Mouse (Mus musculus) limb, embryonic 11.5 days (tissue): ENCODE data around the gene Fhl4. TPM values are rescaled to one million over a fixed set of nuclear protein-coding genes. Genes with fewer than 3 reads are reported as not detected.

Experiments used
- ATAC-seq: fragments of 200-750 bp; cut with Nextera tagmentation; 2 replicates; pipeline ENCODE4 v1.8.0; 2017; ENCODE audit warnings: low read depth; ENCODE audit not compliant: insufficient number of reproducible peaks, low FRiP score, low TSS enrichment
- DNase-seq: peaks from one replicate; pipeline ENCODE4 v3.0.0-alpha.2; 2015; ENCODE audit warnings: low spot score
- H3K27ac ChIP-seq: fragments of 300-500 bp; sonication (generic); replicated peaks from 2 replicates; pipeline ENCODE4 v1.5.1; 2014; ENCODE audit warnings: low read depth, mild to moderate bottlenecking, low read length
- H3K27me3 ChIP-seq: fragments of 300-500 bp; sonication (generic); 2 replicates; pipeline ENCODE4 v1.6.1; 2014; ENCODE audit warnings: mild to moderate bottlenecking, low read length, mixed read lengths; ENCODE audit not compliant: control insufficient read depth, insufficient read depth
- H3K36me3 ChIP-seq: fragments of 300-500 bp; sonication (generic); 2 replicates; pipeline ENCODE4 v1.6.1; 2014; ENCODE audit warnings: mild to moderate bottlenecking, low read length, moderate library complexity, mixed read lengths; ENCODE audit not compliant: control insufficient read depth, insufficient read depth
- H3K4me1 ChIP-seq: fragments of 300-500 bp; sonication (generic); 2 replicates; pipeline ENCODE4 v1.6.1; 2014; ENCODE audit warnings: low read length, mixed read lengths; ENCODE audit not compliant: control insufficient read depth, insufficient read depth
- H3K4me2 ChIP-seq: fragments of 300-500 bp; sonication (generic); 2 replicates; pipeline ENCODE4 v1.6.1; 2014; ENCODE audit warnings: low read depth, mild to moderate bottlenecking, moderate library complexity; ENCODE audit not compliant: severe bottlenecking
- H3K4me3 ChIP-seq: fragments of 300-500 bp; sonication (generic); 2 replicates; pipeline ENCODE4 v1.5.1; 2014; ENCODE audit warnings: low read depth, low read length
- H3K9ac ChIP-seq: fragments of 300-500 bp; sonication (generic); 2 replicates; pipeline ENCODE4 v1.6.1; 2014; ENCODE audit warnings: mild to moderate bottlenecking, low read length
- H3K9me3 ChIP-seq: fragments of 300-500 bp; sonication (generic); 2 replicates; pipeline ENCODE4 v1.6.1; 2016; ENCODE audit warnings: low read length; ENCODE audit not compliant: control insufficient read depth
- WGBS: fragments of 180-500 bp; shearing (Covaris S2); extraction: QIAGEN DNeasy Blood & Tissue Kit; methylation state at CpG from one replicate; pipeline ENCODE4 v1.1.7; 2014; 5-methylcytosine and 5-hydroxymethylcytosine counted together
- polyA plus RNA-seq: library from polyadenylated mRNA; unstranded; fragments of >200 nt; fragmentation: Nextera tagmentation; extraction: Ambion mirVana; gene quantifications from 2 replicates; pipeline ENCODE4 v1.2.1, GENCODE M21; 2014

Fhl4 gene
- polyA plus RNA-seq, 1 experiment from 2014 or later = 1.5 TPM

- peak; percentile 60 for DNase-seq
- no peaks in the 10 kb centered on the region for H3K9me3 ChIP-seq
- no peak overlapping the region for H3K4me2 ChIP-seq
- H3K27me3 ChIP-seq = no peaks in the 10 kb centered on the region
- no peak overlapping the region for H3K4me3 ChIP-seq
- H3K9ac ChIP-seq = no peak overlapping the region
- H3K27ac ChIP-seq = no peak overlapping the region
- WGBS = 39% methylated on average over 5 of the region's 5 CpGs
- no peaks in the 10 kb centered on the region for H3K36me3 ChIP-seq
- no peak for ATAC-seq
- peaks cover 7% of the 10 kb centered on the region for H3K4me1 ChIP-seq
Observed at GRCm38 (mm10) chr10:85046585-85046984, 55.7 kb downstream of the Fhl4 start.

Other genes starting within 250 kb of the Fhl4 start
- gene Ric8b, start 184.9 kb downstream of the Fhl4 start, polyA plus RNA-seq = 26.0 and 28.2 TPM in 2 replicates
- gene Tmem263, start 132 bp upstream of the Fhl4 start, polyA plus RNA-seq = 81.7 and 90.6 TPM in 2 replicates
- gene Mterf2, start 25.5 kb upstream of the Fhl4 start, polyA plus RNA-seq = 24.4 and 27.6 TPM in 2 replicates
- gene Cry1, start 82.6 kb upstream of the Fhl4 start, polyA plus RNA-seq = 37.4 and 38.5 TPM in 2 replicates